Mouse (Mus musculus) stomach, postnatal 0 days (tissue): ENCODE results near the gene Cdan1.

Source experiments
- CTCF ChIP-seq: IDR thresholded peaks from 2 replicates; pipeline ENCODE4 v1.5.1; 2016; ENCODE audit warnings: antibody characterized with exemption, low read depth, mild to moderate bottlenecking, moderate library complexity
- EP300 ChIP-seq: optimal IDR thresholded peaks from 2 replicates; pipeline ENCODE3; 2016; ENCODE audit warnings: antibody characterized with exemption

GRCm38 (mm10) chr2:120770265-120770935, 79.5 kb downstream of the Cdan1 start:
- TF ChIP-seq EP300 (no peak), CTCF (no peak)
